Mouse (Mus musculus) adrenal gland, postnatal 10 days (tissue): ENCODE results near the gene E2f1. TPM values are rescaled to one million over a fixed set of nuclear protein-coding genes. Genes with fewer than 3 reads are reported as not detected.

ENCODE experiments used
- DNase-seq: peaks from one replicate; pipeline ENCODE4 v3.0.0; 2021; ENCODE audit warnings: mixed read lengths
- total RNA-seq, 2 experiments: library from RNA; stranded (reverse); gene quantifications; 2 replicates each; pipeline ENCODE4 v1.2.3; 2021

Gene E2f1
- total RNA-seq, 2 experiments from 2014 or later, result 12.8 to 14.1 TPM

- DNase-seq, result no peak
Measured at GRCm38 (mm10) chr2:154583906-154584872, 14.5 kb upstream of the E2f1 start.

GRCm38 (mm10) chr2:154581421-154581820, 11.7 kb upstream of the E2f1 start:
- no peak for DNase-seq

GRCm38 (mm10) chr2:154580586-154580985, 10.9 kb upstream of the E2f1 start:
- DNase-seq, result peak; percentile 59

- no peak for DNase-seq
Measured at GRCm38 (mm10) chr2:154577744-154578067, 8.0 kb upstream of the E2f1 start.

GRCm38 (mm10) chr2:154576876-154577743, 7.4 kb upstream of the E2f1 start:
- DNase-seq, result no peak

- DNase-seq, result no peak
Measured at GRCm38 (mm10) chr2:154574271-154574670, 4.6 kb upstream of the E2f1 start.

GRCm38 (mm10) chr2:154572996-154573395, 3.3 kb upstream of the E2f1 start:
- DNase-seq, result no peak

- DNase-seq, result no peak
Measured at GRCm38 (mm10) chr2:154571976-154572375, 2.3 kb upstream of the E2f1 start.

- DNase-seq, result no peak
Measured at GRCm38 (mm10) chr2:154571266-154571665, 1.6 kb upstream of the E2f1 start.

GRCm38 (mm10) chr2:154570666-154571065, 974 bp upstream of the E2f1 start:
- no peak for DNase-seq

GRCm38 (mm10) chr2:154569071-154569748, 482 bp downstream of the E2f1 start:
- peak; percentile 87 for DNase-seq

- DNase-seq, result peak; percentile 39
Measured at GRCm38 (mm10) chr2:154568329-154569070, 1.2 kb downstream of the E2f1 start.

- no peak for DNase-seq
Measured at GRCm38 (mm10) chr2:154567766-154568165, 1.9 kb downstream of the E2f1 start.

GRCm38 (mm10) chr2:154566641-154567040, 3.1 kb downstream of the E2f1 start:
- no peak for DNase-seq

GRCm38 (mm10) chr2:154565562-154565961, 4.1 kb downstream of the E2f1 start:
- no peak for DNase-seq

- no peak for DNase-seq
Measured at GRCm38 (mm10) chr2:154563612-154564170, 6.0 kb downstream of the E2f1 start.

GRCm38 (mm10) chr2:154558264-154559039, 11.2 kb downstream of the E2f1 start, which contains the start of gene Necab3:
Gene Necab3, minus strand, starts transcription at chr2:154558890.
- peak; percentile 75 for DNase-seq

- peak; percentile 37 for DNase-seq
Measured at GRCm38 (mm10) chr2:154557184-154557832, 12.4 kb downstream of the E2f1 start.

- no peak for DNase-seq
Measured at GRCm38 (mm10) chr2:154555235-154555634, 14.5 kb downstream of the E2f1 start.

- peak; percentile 87 for DNase-seq
Measured at GRCm38 (mm10) chr2:154552424-154552907, 17.2 kb downstream of the E2f1 start.
